Mouse (Mus musculus) heart, adult 2 months (tissue): Measurements from ENCODE around the gene Rpap1.

Experiments
- CTCF ChIP-seq: fragments of 200-600 bp; IDR thresholded peaks from 2 replicates; pipeline ENCODE4 v1.8.1; 2022; ENCODE audit warnings: antibody characterized with exemption, mild to moderate bottlenecking, moderate library complexity
- EP300 ChIP-seq: fragments of 200-500 bp; IDR thresholded peaks from 2 replicates; pipeline ENCODE4 v1.6.1; 2011; ENCODE audit warnings: low read depth, low read length, control low read depth; ENCODE audit not compliant: insufficient read depth
- POLR2A ChIP-seq: fragments of 200-500 bp; IDR thresholded peaks from 2 replicates; pipeline ENCODE4 v1.6.1; 2011; ENCODE audit warnings: mild to moderate bottlenecking, low read depth, low read length, control low read depth; ENCODE audit not compliant: insufficient read depth

GRCm38 (mm10) chr2:119757601-119758100 is 29.7 kb downstream of the Rpap1 start:
- TF ChIP-seq POLR2A: no peak
- TF ChIP-seq CTCF: no peak
- no peak for TF ChIP-seq EP300
